Mouse (Mus musculus) E14TG2a.4 (cell line): ENCODE measurements at regions not wholly inside any gene's neighbourhood (a gene's known extent, or its start where the extent isn't known, plus 50 kb on each side); places are given as distances from the start of the nearest gene placed in this dataset.

ENCODE experiments used
- H3K27me3 ChIP-seq: 2 replicates; pipeline ENCODE4 v1.6.1; 2014; ENCODE audit warnings: low read length, control low read depth; ENCODE audit not compliant: insufficient read depth
- H3K36me3 ChIP-seq: 2 replicates; pipeline ENCODE4 v1.6.1; 2014; ENCODE audit warnings: low read length, control low read depth; ENCODE audit not compliant: insufficient read depth
- H3K4me1 ChIP-seq: replicated peaks from 2 replicates; pipeline ENCODE4 v1.6.1; 2014; ENCODE audit warnings: low read depth, low read length, control low read depth
- H3K4me3 ChIP-seq: replicated peaks from 2 replicates; pipeline ENCODE4 v1.5.1; 2014; ENCODE audit warnings: mild to moderate bottlenecking, low read length
- H3K9me3 ChIP-seq: 2 replicates; pipeline ENCODE4 v1.6.1; 2014; ENCODE audit warnings: low read length, control low read depth
- CTCF ChIP-seq: conservative IDR thresholded peaks from 2 replicates; pipeline ENCODE4 v1.5.1; 2014; ENCODE audit warnings: low read length
- NANOG ChIP-seq: IDR thresholded peaks from 2 replicates; pipeline ENCODE4 v1.6.1; 2014; ENCODE audit warnings: borderline replicate concordance, low read length, mixed read lengths
- POU5F1 ChIP-seq: IDR thresholded peaks from 2 replicates; pipeline ENCODE4 v1.6.1; 2014; ENCODE audit warnings: low read length, borderline replicate concordance

DNA sequence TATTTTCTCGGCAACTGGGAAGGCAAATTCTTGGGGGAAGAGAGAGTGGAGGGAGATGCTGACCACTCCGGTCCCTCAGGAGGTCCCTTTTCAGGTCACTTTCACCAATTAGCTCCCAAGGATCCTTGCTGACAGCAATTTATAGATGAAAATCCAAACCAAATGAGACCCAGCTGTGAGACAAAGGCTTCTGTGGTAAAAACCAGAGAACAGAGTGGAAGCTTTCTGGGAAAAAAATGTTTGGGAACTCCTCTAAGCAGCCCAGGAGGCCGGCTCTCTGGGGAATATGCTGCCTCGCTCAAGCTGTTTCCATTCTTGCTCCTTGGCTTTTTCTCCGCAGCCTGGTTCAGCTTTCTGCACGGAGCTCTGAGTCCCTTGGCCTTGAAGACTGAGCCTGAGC lies 73.5 kb upstream of the Ddit4l start:
- no peaks in the 10 kb centered on the region for H3K36me3 ChIP-seq
- peaks cover 17% of the 10 kb centered on the region for H3K4me1 ChIP-seq
- TF ChIP-seq NANOG (no peak), CTCF (no peak), POU5F1 (no peak)
- H3K9me3 ChIP-seq, result no peaks in the 10 kb centered on the region
- peaks cover 39% of the 10 kb centered on the region for H3K27me3 ChIP-seq
- H3K4me3 ChIP-seq, result peak overlapping the region; percentile 39; the same call in 1 of the 2 replicates

- no peaks in the 10 kb centered on the region for H3K36me3 ChIP-seq
- TF ChIP-seq POU5F1 (no peak), NANOG (no peak), CTCF (no peak)
These were observed 70.7 kb upstream of the Ddit4l start for GRCm38 (mm10) chr3:137550708-137551107.

DNA sequence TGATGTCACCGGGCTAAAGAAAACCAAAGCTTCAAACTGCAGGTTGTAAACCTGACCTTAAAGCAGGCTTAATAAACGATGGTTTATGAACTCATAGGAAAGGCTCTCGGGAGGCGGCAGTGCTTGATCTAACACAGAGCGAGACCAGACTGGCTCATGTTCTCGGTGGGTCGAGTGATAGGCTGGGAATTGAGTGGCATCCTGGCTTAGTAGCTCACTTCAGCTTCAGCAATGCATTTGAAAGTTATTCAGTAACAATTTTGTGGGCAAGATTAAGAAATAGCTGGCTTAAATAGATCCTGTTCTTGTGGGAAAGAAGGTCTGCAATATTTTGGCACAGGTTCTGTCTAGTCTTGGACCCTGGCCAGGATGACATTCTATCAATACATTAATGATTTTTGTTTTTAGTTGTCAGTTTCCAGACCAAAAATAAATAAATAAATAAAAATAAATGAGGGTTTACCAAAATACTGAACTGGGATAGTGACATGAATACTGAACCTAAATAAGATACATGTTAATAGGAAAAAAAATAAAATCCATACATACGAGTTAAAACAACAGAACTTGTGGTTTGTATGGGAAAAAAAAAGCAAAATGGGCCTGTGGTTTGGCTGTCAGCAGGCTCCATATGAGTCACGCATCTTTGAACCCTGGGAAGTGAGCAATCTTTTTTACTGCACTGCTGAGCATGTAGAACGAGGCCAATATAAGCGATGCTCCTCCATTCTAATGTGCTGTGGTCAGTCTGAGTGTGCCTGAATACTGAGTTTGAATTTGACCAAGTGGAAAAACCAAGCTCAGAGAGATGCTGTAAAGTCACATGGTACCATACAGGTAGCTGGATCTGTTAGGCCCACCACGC lies 68.7 kb upstream of the Ddit4l start:
- peaks cover 32% of the 10 kb centered on the region for H3K27me3 ChIP-seq
- H3K9me3 ChIP-seq, result peaks cover 6% of the 10 kb centered on the region; the same call in 1 of the 2 replicates
- no peak for TF ChIP-seq CTCF
- no peak for TF ChIP-seq POU5F1
- no peak for TF ChIP-seq NANOG
- peaks cover 9% of the 10 kb centered on the region for H3K4me1 ChIP-seq
- no peaks in the 10 kb centered on the region for H3K36me3 ChIP-seq
- no peak overlapping the region for H3K4me3 ChIP-seq

More at GRCm38 (mm10) chr3:137550708-137551107, 70.7 kb upstream of the Ddit4l start:
- H3K9me3 ChIP-seq, result peaks cover 6% of the 10 kb centered on the region; the same call in 1 of the 2 replicates
- peaks cover 17% of the 10 kb centered on the region for H3K4me1 ChIP-seq
- H3K4me3 ChIP-seq, result no peak overlapping the region
- peaks cover 39% of the 10 kb centered on the region for H3K27me3 ChIP-seq

DNA sequence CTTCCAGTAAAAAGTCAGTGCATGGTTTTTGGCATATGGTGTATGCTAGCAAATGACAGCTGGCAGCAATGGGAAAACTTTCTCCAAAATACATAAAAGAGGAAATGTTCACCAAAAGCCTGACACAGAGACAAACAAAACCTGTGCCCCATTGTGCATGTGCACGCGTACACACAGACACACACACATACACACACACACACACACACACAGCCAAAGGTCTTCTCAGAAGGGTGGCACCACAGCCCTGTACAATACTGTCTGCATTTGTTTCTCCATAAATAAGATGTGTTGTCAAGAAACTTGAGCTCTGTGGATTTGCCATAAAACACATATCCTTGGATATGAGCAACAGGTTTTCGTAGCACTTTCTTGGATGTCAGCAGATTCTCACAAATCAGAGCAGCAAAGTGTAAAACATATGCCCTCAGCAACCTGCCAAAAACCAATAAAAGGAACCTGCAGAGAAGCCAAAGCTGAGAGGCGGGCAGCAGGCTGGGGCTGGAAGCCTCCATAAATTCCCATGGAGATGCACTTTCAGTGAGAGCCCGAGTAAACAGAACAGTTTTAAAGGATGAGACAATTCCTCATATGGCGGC lies 60.5 kb upstream of the Ddit4l start:
- no peaks in the 10 kb centered on the region; the same call in 1 of the 2 replicates for H3K9me3 ChIP-seq
- H3K4me3 ChIP-seq, result no peak overlapping the region
- no peaks in the 10 kb centered on the region for H3K36me3 ChIP-seq
- H3K27me3 ChIP-seq, result no peaks in the 10 kb centered on the region
- TF ChIP-seq POU5F1 (no peak), CTCF (no peak), NANOG (no peak)
- no peaks in the 10 kb centered on the region for H3K4me1 ChIP-seq

GRCm38 (mm10) chr3:137561986-137562385 lies 59.4 kb upstream of the Ddit4l start:
- TF ChIP-seq POU5F1, result no peak
- no peak for TF ChIP-seq CTCF
- no peak for TF ChIP-seq NANOG
- Histone ChIP-seq H3K27me3 (no peaks in the 10 kb centered on the region), H3K36me3 (no peaks in the 10 kb centered on the region), H3K9me3 (peaks cover 4% of the 10 kb centered on the region; the same call in 1 of the 2 replicates), H3K4me1 (no peaks in the 10 kb centered on the region), H3K4me3 (no peak overlapping the region)

- H3K4me1 ChIP-seq, result no peaks in the 10 kb centered on the region
- H3K9me3 ChIP-seq, result peaks cover 14% of the 10 kb centered on the region; the same call in 1 of the 2 replicates
- H3K36me3 ChIP-seq, result no peaks in the 10 kb centered on the region
- no peaks in the 10 kb centered on the region for H3K27me3 ChIP-seq
- TF ChIP-seq POU5F1 (no peak), NANOG (no peak), CTCF (no peak)
- no peak overlapping the region for H3K4me3 ChIP-seq
These were observed 57.8 kb upstream of the Ddit4l start for GRCm38 (mm10) chr3:137563541-137564080.

GRCm38 (mm10) chr3:137564282-137564681 lies 57.1 kb upstream of the Ddit4l start:
- Histone ChIP-seq H3K4me1 (no peaks in the 10 kb centered on the region), H3K27me3 (no peaks in the 10 kb centered on the region), H3K36me3 (no peaks in the 10 kb centered on the region), H3K4me3 (no peak overlapping the region), H3K9me3 (peaks cover 14% of the 10 kb centered on the region; the same call in 1 of the 2 replicates)
- TF ChIP-seq NANOG (no peak), CTCF (no peak), POU5F1 (no peak)
